Mouse (Mus musculus) liver, embryonic 16.5 days (tissue): ENCODE results near the gene Cbwd1. TPM values are rescaled to one million over a fixed set of nuclear protein-coding genes. Genes with fewer than 3 reads are reported as not detected.

ENCODE experiments used
- microRNA-seq: library from miRNA; unstranded; fragments of <30 nt; microRNA quantifications from one replicate; pipeline ENCODE4, GENCODE M21; 2016
- polyA plus RNA-seq: library from polyadenylated mRNA; unstranded; fragments of >200 nt; fragmentation: Nextera tagmentation; extraction: Ambion mirVana; gene quantifications from 2 replicates; pipeline ENCODE4 v1.2.1, GENCODE M21; 2015

The Cbwd1 gene
- polyA plus RNA-seq, 1 experiment from 2014 or later = 6.8 TPM

Small RNA genes within 50 kb of the gene (microRNA-seq; reads per million reads assigned to microRNA genes)
- gene Mir3084-1 = not detected

Other genes starting within 250 kb of the Cbwd1 start
- gene Pgm5, start 99.8 kb downstream of the Cbwd1 start, polyA plus RNA-seq = 0.06 and 0.14 TPM in 2 replicates
- 115 and 126 TPM in 2 replicates for gene Gm10053, start 85.9 kb downstream of the Cbwd1 start, polyA plus RNA-seq
- 0.08 TPM in 1 of 2 replicates, not detected in the other for gene Foxd4, start 60.4 kb downstream of the Cbwd1 start, polyA plus RNA-seq
- 6.2 and 8.4 TPM in 2 replicates for gene Dock8, start 37.9 kb upstream of the Cbwd1 start, polyA plus RNA-seq